Mouse (Mus musculus): ENCODE measurements around the gene Slc1a3.
A peak's percentile ranks its signal among the peaks of the same experiment; 100 is the strongest.

The Slc1a3 gene

GRCm38 (mm10) chr15:8659977-8660376 lies 50.6 kb downstream of the Slc1a3 start:
- DNase-seq (ENCODE audit: low read depth in 1 of 2, low spot score in 2 of 2): no peak

- DNase-seq (ENCODE audit: low read depth in 1 of 2, low spot score in 2 of 2): no peak
Measured at GRCm38 (mm10) chr15:8659483-8659971, 51.0 kb downstream of the Slc1a3 start.

DNA sequence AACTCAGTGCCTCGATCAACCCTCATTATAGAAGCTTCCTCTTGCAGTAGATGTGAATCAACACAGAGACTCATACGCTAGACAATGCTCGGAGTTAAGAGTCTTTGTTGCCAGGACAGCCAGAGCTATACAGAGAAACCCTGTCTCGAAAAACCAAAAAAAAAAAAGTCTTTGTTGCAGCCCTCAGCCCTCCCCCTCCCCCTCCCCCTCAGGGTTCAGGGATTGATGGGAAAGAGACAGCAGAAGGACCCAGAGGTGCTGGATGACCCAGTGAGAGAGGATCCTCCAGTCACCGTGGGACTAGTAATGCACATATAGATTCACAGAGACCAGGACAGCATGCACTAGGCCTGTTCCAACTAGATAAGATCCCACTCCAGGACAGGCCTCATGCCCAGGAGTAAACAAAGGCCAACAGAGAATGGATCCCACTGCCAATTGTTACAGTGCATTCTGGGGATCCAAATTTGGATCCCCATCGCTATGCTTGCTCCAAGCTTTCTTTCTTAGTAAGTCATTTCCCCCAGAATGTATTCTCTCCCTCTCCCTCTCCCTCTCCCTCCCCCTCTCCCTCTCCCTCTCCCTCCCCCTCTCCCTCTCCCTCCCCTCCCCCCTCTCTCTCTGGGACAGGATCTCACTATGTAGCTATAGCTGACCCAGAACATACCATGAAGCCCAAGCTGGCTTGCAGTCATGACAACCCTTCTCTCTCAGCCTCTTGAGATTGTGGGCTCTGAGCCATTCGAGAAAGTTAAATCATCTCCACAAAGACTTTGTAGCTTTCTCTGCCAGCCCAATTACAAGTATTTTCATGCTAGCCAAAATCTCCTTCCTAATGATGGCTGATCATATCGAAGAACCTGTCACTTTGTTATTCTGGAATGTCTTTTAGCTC lies 52.2 kb downstream of the Slc1a3 start:
- no peak for DNase-seq (ENCODE audit: low read depth in 1 of 2, low spot score in 2 of 2)

GRCm38 (mm10) chr15:8655251-8655650 lies 55.3 kb downstream of the Slc1a3 start:
- DNase-seq (ENCODE audit: low read depth in 1 of 2, low spot score in 2 of 2): no peak

GRCm38 (mm10) chr15:8652637-8653036 lies 57.9 kb downstream of the Slc1a3 start:
- no peak for DNase-seq (ENCODE audit: low read depth in 1 of 2, low spot score in 2 of 2)

GRCm38 (mm10) chr15:8643997-8644692 lies 66.4 kb downstream of the Slc1a3 start:
- DNase-seq (ENCODE audit: low read depth in 1 of 2, low spot score in 2 of 2): no peak

DNA sequence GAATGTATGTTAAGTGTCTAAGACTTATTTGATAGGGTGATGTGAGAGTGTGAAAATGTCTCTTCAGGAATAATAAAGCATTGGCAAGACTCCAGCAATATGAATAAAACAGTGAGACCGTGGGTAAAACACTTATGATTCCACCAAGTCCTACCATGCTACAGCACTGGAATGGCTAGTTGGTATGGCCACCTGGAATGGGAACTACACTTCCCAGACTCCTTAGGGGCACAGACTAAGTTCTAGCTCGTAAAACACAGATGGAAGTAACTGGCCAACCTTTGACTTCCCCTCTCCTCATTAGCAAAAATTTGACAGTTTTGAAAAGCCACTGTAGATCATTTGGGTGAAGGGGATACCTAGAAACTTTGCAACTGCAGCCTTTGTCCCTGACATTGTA lies 70.7 kb downstream of the Slc1a3 start:
- no peak for DNase-seq (ENCODE audit: low read depth in 1 of 2, low spot score in 2 of 2)

- no peak for DNase-seq (ENCODE audit: low read depth in 1 of 2, low spot score in 2 of 2)
Measured at GRCm38 (mm10) chr15:8638568-8639325, 71.8 kb downstream of the Slc1a3 start.

- no peak for DNase-seq (ENCODE audit: low read depth in 1 of 2, low spot score in 2 of 2)
Measured at GRCm38 (mm10) chr15:8637283-8637682, 73.3 kb downstream of the Slc1a3 start.

DNA sequence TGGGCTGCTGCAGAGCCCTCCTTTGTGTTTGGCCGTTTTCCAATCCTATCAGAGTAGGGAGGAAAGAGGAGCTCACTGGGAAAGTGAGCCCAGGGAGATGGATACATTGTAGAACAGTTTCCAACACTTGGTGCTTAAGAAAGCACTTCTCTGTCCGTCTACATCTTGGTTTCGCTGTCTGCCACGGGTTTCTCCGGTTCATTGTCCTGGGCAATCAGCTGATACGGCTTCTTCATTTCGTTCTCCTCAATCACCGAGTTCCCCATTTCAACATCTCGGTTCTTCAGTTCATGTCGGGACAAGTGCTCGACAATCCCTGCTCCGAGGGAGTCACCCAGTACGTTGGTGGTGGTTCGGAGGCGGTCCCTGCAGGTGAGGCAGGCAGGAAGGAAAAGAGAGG lies 74.6 kb downstream of the Slc1a3 start:
- no peak for DNase-seq (ENCODE audit: low read depth in 1 of 2, low spot score in 2 of 2)

GRCm38 (mm10) chr15:8634807-8635206 lies 75.8 kb downstream of the Slc1a3 start:
- DNase-seq (ENCODE audit: low read depth in 1 of 2, low spot score in 2 of 2): no peak

DNA sequence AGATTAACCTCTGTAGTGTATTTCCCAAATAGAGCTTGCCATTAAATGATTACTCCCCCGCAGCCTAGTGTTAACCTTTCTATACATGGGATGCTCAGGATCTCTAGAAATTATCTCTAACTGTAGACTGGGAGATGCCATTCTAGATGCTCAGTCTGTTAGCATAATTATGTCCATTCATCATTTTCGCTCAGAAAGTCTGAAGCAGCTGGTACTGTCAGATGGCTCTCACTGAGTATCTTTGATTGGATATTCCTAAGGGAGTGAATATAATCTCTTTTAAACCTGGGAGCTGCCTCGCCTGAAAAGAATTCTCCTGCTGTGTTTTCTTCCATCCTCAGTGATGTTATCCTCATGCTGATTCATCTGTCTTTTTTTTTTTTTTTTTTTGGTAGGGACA lies 76.2 kb downstream of the Slc1a3 start:
- DNase-seq (ENCODE audit: low read depth in 1 of 2, low spot score in 2 of 2): no peak

- DNase-seq (ENCODE audit: low read depth in 1 of 2, low spot score in 2 of 2): peak in 1 of 2 experiments; percentile 7
Measured at GRCm38 (mm10) chr15:8633375-8633774, 77.2 kb downstream of the Slc1a3 start.

- no peak for DNase-seq (ENCODE audit: low read depth in 1 of 2, low spot score in 2 of 2)
Measured at GRCm38 (mm10) chr15:8632361-8632760, 78.2 kb downstream of the Slc1a3 start.

DNA sequence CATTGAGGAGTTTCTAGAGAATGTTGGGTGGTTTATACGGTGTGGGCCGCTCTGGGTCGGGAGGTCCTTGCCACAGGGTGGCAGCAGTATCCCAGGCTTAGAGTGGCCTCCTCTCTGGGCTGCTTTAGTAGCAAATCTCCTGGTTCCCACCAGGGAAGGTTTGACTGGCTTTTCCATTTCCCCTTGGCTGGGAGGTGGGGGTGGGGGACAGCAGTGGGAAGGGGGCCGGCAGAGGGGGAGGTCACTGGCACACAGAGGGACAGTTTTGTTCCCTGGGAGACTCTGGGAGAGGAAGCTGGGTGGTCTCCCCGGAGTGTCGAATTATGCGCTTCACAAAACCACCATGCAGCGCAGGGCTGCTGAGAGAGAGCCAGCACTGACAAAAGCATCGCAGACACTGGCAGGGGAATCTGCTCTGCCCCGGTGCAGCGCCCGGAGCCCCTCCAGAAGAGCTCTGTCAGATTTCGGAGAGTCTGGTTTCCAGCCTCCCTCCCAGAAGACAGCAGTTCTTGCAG lies 81.2 kb downstream of the Slc1a3 start:
- no peak for DNase-seq (ENCODE audit: low read depth in 1 of 2, low spot score in 2 of 2)

DNA sequence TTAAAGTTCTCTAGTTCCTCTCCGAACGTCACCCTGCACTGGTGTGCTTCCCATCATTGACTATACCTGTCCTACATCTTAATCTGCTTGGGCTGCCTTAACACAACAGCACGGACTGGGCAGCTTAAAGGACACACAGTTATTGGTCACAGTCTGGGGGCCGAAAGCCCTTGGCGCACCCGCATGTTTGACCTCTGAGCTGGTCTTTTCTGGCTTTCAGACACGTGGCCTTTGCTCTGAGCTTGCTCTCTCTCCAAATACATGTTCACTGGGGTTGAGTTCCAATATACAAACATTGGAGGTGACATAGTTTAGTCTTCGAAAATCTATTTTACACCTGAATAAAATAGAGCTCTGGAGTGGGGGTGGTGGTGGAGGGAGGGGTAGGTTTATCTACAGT lies 82.4 kb downstream of the Slc1a3 start:
- DNase-seq (ENCODE audit: low read depth in 1 of 2, low spot score in 2 of 2): no peak

- peak; percentile 36 to 52 for DNase-seq (ENCODE audit: low read depth in 1 of 2, low spot score in 2 of 2)
Measured at GRCm38 (mm10) chr15:8627097-8627537, 83.4 kb downstream of the Slc1a3 start.

DNA sequence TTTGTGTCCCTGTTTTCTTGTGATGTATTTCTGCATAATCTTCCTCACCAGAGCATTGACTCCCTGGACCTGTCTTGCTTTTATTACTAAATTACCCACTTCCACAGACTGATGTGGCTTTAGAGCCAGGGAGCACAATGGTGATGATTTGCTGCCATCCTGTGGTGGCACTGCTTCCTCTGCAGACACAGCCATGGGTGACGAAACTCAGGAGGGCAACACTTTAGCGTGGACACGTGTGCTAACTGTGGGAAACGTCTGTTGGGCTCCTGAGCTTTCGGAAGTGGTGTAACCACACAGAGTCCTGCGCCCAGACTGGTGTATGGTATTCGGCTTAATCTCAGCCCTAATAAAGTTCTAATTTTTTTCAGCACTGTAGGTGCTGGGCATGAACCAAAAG lies 85.2 kb downstream of the Slc1a3 start:
- DNase-seq (ENCODE audit: low read depth in 1 of 2, low spot score in 2 of 2): peak in 1 of 2 experiments; percentile 2

DNA sequence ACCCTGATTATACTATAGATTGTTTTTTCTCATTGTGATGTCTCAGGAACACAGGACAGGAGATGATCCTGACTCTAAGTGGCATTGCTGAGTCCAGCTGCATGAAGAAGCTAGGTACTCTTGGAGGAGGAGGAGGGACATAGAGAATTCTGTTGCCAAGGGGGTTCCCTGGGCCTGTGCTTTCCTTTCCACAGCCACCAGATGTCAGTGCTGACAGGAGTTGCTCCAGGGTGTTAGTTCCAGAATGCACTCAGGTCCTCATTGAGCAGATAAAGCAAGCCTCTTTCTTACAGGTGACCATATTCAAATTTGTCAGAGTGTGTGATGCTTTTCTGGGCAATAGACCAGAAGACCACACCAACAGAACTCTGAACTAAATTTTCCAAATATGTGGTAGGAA lies 86.7 kb downstream of the Slc1a3 start:
- no peak for DNase-seq (ENCODE audit: low read depth in 1 of 2, low spot score in 2 of 2)

DNA sequence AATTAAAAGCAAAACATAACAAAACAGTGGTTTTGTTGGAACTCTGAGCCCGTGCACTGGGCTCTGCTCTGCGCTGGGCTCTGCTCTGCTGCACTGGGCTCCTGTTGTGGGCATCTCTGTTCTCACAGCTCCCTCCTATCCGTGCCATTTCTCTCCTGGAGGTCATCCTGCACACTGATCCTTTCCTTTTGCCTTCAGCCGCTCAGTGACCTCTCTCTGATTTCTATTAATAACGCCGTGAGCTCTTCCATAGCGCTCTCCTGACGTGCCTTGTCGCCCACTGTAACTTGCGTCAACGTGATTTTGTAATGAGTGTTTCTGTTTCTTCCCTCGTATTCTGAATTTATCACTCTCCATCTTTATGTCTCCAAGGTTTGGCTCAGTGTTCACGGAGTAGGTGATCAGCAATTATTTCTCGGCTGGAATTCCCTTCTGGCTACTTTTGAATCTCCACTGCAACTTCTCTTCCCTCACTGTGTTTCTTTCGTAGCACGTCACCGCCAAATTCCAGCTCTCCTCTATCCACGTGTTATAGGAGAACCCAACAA lies 91.0 kb downstream of the Slc1a3 start:
- DNase-seq (ENCODE audit: low read depth in 1 of 2, low spot score in 2 of 2): no peak

GRCm38 (mm10) chr15:8616290-8616689 lies 94.3 kb downstream of the Slc1a3 start:
- DNase-seq (ENCODE audit: low read depth in 1 of 2, low spot score in 2 of 2): no peak
